Mouse (Mus musculus) left cerebral cortex, postnatal 10 days (tissue): ENCODE measurements around the gene Ntsr1. TPM values are rescaled to one million over a fixed set of nuclear protein-coding genes. Genes with fewer than 3 reads are reported as not detected.

ENCODE experiments used
- DNase-seq, 2 experiments: peaks; one replicate each; pipeline ENCODE4 v3.0.0; 2021 to 2022; ENCODE audit warnings: low spot score in 2 of 2, mixed read lengths in 1 of 2; ENCODE audit errors: extremely low spot score in 1 of 2
- intact Hi-C: fragments of 180-260 bp; cut with DNase I; formaldehyde crosslinking; loops from one replicate; pipeline ENCODE4 v1.15.1; 2025
- total RNA-seq, 2 experiments: library from RNA; stranded (reverse); gene quantifications; 2 replicates each; pipeline ENCODE4 v1.2.3; 2021

The Ntsr1 gene
- total RNA-seq = 10 to 100 TPM; 27.3 to 29.2 TPM

- DNase-seq = peak; percentile 59 to 73
- intact Hi-C loops = loop anchor here (5.0 kb wide), 1 partner anchor 48 kb away; no protein-coding TSS in a partner anchor
Measured at GRCm38 (mm10) chr2:180499741-180500140, at the start of gene Ntsr1. Gene Ntsr1, plus strand, starts transcription at chr2:180499976.

- intact Hi-C loops = no loop called here
- no peak for DNase-seq
Measured at GRCm38 (mm10) chr2:180450529-180450928, 49.2 kb upstream of the Ntsr1 start.

- peak; percentile 28 to 88 for DNase-seq
- intact Hi-C loops = no loop called here
Measured at GRCm38 (mm10) chr2:180455723-180456698, 43.8 kb upstream of the Ntsr1 start, which contains the start of gene Slco4a1. Gene Slco4a1, plus strand, starts transcription at chr2:180456245.

GRCm38 (mm10) chr2:180456705-180457104, 43.1 kb upstream of the Ntsr1 start:
- intact Hi-C loops = no loop called here
- no peak for DNase-seq

- no peak for DNase-seq
- intact Hi-C loops = no loop called here
Measured at GRCm38 (mm10) chr2:180457680-180458079, 42.1 kb upstream of the Ntsr1 start.

DNA sequence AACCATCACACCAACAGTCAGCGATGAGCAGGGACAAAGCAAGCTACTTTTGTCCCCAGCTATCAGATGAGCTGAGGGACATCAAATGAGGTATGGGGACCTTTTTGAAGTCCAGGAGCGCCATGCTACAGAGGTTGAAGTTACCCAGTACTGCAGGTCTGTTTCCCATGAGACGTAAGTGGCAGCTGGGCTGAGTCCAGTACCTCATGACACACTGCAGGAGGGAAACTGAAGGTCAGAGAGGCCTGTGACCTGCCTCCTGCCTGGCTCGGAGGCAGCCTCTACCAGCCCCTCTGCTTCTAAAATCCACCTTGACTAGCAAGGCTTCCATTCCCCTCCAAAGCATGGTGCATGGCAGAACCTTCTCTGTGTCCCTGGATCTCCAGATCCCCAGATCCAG, 40.3 kb upstream of the Ntsr1 start:
- no peak for DNase-seq
- intact Hi-C loops = no loop called here

GRCm38 (mm10) chr2:180460801-180461200, 39.0 kb upstream of the Ntsr1 start:
- no peak for DNase-seq
- intact Hi-C loops = no loop called here

- no peak for DNase-seq
- intact Hi-C loops = no loop called here
Measured at GRCm38 (mm10) chr2:180462593-180462992, 37.2 kb upstream of the Ntsr1 start.

GRCm38 (mm10) chr2:180466505-180466904, 33.3 kb upstream of the Ntsr1 start:
- intact Hi-C loops = no loop called here
- DNase-seq = no peak

DNA sequence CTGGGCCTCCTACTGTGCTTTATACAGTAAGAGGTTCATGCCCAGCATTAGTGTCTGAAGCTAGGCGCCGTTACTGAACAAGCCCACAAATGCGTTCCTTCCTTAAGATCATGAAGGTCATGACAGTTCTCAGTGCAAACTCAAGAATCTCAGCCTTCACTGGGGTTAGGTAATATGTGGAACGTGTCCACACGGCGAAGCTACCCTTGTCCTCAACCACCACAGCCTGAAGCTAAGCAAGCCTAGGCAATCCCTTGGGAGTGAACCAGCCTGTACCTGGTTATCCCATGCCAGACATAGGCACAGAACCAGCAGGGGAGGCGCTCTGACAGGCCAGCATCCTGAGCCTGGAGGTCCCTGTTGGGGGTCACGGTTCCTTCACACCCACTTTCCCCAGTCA, 30.9 kb upstream of the Ntsr1 start:
- DNase-seq = no peak
- intact Hi-C loops = no loop called here

- no peak for DNase-seq
- intact Hi-C loops = loop anchor here (5.0 kb wide), 2 partner anchors 88 to 308 kb away; partner anchors contain the start of gene Bhlhe23
Measured at GRCm38 (mm10) chr2:180469768-180470167, 30.0 kb upstream of the Ntsr1 start.

DNA sequence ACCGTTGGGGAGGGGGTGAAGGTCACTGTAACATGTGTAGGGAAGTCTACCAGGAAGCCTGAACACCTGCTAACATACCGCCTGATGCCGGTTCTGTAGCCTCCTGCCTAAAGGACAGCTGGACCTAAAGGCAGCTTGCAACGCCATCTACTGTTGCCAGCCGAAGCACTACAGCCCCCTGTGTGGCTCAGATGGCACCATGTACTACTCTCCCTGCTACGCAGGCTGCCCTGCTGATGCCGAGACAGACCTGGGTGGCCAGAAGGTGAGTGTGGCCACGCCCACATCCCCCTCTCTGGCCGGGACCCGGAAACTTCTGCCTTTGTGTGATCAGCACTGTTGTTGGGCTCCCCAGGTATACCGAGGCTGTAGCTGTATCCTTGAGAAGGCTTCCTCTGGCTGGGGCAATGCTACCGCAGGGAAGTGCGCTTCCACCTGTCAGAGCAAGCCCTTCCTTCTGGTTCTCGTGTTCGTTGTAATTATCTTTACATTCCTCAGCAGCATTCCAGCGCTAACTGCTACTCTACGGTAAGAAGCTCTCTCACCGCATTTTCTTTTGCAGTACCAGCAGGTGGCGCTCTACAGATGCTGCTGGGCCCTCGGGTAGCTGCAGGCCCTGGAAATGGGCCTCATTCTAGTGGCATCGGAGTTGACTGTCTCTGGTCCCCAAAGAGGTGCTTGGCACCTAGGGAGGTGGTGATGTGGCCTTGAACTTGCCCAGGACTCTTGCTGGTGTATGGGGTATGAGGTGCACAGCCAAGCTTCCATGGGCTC, 27.3 kb upstream of the Ntsr1 start:
- intact Hi-C loops = loop anchor here (1.0 to 5.0 kb wide), 3 partner anchors 85 to 305 kb away; partner anchors contain the start of gene Bhlhe23
- peak; percentile 5 to 54 for DNase-seq

GRCm38 (mm10) chr2:180473080-180473440, 26.7 kb upstream of the Ntsr1 start:
- intact Hi-C loops = loop anchor here (5.0 kb wide), 2 partner anchors 84 to 304 kb away; partner anchors contain the start of gene Bhlhe23
- peak; percentile 52 to 78 for DNase-seq

DNA sequence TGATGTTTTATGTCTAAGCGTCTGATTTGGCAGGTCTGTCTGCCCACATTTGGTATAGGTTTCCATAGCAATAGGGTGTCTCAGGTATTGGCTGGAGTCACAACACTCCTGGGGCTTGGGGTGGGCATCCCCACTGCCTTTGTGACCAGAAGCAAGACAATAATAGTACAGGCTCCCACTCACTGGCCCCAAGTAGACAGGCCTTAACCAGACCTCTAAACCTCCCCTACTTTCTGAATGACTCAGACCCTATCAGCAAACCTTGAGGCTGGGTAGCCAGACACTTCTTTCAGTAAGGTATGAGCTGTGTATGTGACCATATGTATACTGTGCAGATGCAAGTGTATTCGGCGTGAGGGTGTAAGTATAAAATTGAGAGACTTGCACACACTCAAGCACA, 24.9 kb upstream of the Ntsr1 start:
- intact Hi-C loops = loop anchor here (5.0 kb wide), 2 partner anchors 82 to 302 kb away; partner anchors contain the start of gene Bhlhe23
- DNase-seq = no peak

GRCm38 (mm10) chr2:180482274-180482673, 17.5 kb upstream of the Ntsr1 start:
- no peak for DNase-seq
- intact Hi-C loops = no loop called here

DNA sequence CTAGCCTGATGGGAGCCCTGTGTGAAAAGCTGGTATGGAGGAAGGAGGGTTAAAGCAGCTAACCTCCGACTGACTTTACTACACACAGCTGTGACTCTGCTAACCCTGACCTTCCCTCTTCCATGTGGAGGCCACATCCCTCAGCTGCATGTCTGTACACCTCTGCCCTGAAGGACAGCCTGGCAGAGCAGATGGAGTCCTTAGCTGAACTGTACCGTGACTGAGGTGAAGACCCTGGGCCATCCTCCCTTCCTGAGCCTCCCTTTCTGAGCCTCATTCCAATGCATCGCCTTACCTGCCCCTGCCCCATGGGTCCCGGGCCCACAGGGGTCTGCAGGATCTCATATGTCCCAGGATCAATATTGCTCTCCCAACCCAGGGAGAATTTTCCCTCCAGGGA, 14.9 kb upstream of the Ntsr1 start:
- intact Hi-C loops = no loop called here
- no peak for DNase-seq

GRCm38 (mm10) chr2:180485306-180485705, 14.5 kb upstream of the Ntsr1 start:
- intact Hi-C loops = no loop called here
- DNase-seq = peak in 1 of 2 experiments; percentile 28

DNA sequence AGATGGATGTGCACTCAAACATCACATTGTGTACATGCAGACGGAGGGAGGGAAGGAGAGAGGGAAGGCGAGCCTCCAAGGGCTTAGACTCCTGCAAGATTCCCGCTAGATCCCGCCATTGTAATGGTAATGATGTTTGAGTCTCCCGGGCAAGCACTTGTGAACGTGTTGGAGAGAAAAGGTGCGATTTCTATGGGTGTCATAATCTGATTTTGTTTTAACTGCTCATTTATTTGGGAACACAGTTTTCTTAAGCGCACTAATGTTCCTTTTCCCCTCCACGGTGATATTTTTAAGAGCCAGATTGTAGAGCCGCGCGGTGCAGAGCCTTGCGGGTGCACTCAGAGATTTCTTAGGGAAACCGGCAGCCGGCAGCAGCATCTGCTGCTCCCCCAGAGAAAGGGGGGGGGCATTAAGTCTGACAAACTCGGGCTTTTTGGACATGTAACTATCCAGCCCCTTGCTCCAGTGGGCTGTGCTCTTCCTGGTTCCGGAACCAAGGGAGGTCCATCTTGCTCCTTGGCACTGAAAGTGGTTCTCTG, 11.5 kb upstream of the Ntsr1 start:
- intact Hi-C loops = no loop called here
- DNase-seq = peak in 1 of 2 experiments; percentile 19

DNA sequence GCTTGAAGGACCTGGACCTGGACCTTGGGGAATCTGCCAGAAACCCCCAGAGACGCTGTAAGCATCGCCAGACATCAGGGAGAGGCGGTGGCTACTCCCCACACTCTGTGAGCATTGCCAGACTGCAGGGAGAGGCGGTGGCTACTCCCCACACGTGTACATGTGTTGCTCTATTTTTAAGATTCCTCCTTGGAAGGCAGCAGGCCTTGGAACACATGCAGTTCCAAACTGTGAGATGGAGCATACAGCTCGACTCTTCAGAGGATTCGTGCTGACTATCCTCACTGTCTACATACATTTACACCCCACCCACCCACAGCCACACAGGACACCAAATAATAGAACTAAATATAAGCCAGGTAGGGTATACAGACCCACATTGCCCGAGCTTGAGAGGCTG, 3.9 kb upstream of the Ntsr1 start:
- DNase-seq = peak in 1 of 2 experiments; percentile 64
- intact Hi-C loops = no loop called here
